Mouse (Mus musculus) cerebellum, adult 9-10 months (tissue): Measurements from ENCODE around the gene Ugt1a10.
"Not testable (repeated sequence)": the region's sequence is repeated elsewhere in the genome, so short reads cannot be mapped to it uniquely, and the experiment has no call there.

ENCODE experiments used
- DNase-seq: peaks from one replicate; pipeline ENCODE4 v3.0.0; 2022

Gene Ugt1a10

DNA sequence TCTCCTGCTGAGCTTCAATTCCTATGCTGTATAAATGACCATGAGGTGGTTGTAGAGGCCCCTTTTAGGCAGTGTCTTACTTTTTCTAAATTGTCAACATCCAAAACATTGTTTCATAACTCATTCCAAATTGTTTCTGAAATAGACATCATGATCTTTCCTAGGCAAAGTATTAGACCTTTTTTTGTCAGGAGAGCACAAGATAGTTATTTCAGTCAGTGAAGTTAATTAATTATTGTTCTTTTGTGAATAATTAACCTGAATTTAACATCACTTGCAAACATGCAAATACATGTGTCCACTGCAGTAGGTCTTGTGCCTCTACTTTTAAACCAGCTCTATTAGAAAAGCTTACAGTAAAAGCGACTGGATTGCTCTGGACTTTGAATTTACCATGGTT, at the start of gene Ugt1a10:
TSS of gene Ugt1a10 (plus strand) at position 301 of the 400 bp plus-strand sequence.
- DNase-seq, result no peak

DNA sequence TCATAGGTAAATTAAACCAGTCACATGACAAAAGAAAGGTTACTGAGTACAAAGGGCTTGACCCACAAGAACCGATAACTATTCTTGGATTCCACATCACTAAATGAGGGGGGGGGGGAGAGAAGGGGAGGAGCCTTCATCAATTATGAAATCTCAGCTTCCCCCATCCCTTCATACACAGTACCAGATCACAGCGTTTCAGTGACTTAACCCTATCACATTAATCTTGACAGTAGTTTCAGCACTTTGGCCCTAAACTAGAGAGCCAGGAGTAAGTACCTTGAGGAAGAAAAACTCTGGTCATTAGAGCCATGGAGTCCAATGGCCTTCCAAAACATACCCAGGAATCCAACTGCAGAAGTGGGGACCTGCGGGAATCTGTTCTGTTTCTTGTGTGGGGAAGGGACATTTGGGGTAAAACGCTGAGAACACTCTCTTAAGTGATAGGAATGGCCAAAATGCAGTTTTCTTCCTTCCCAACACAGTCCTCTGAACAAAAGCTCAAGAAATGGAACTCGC, 47.4 kb upstream of the Ugt1a10 start:
- DNase-seq, result no peak

DNA sequence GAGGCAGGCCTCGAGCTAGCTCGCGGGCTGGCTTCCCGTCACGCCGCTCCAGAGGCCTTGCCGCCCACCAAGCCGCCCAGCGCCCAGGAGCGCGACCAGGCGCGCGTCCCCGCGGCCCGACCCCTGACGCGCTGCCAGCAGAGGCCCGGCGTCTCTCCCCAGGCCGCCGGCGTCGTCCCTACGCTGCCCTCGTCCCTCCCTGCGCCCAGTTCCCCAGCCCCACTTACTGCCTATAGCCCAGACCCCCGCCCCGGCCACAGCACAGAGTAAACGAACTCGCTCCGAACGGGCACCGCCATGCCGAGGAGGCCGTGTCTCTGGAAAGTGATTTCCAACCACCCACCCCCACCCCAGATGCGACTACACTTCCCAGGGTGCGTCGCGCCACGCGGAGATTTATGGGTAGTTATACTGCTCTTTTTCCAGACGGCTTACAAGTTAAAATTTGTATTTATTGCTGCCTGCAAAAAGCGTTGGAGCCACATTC, 46.9 kb upstream of the Ugt1a10 start, which contains the start of gene Usp40:
TSS of gene Usp40 (minus strand) at position 341 of the 487 bp plus-strand sequence.
- peak; percentile 64 for DNase-seq

DNA sequence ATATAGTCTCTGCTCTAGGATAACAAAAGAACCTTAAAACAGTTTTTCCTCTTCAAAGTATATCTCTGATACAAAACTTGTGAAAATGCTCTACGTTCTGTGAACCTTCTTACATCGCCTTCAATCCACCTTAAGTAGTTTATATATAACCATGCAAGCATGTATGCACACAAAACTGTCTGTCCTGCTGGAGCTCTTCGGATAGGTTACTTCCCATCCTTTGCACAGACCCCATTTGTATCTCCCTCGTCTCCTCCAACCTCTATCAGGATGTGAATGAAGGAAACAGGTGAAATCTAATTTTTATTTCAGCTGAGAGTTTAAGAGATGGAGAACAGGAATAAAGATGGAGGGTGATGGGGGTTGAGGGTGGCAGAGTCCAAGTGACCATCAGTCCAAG, 46.5 kb upstream of the Ugt1a10 start:
- DNase-seq, result peak; percentile 5

GRCm38 (mm10) chr1:88009521-88009920, 45.7 kb upstream of the Ugt1a10 start:
- DNase-seq, result peak; percentile 9

DNA sequence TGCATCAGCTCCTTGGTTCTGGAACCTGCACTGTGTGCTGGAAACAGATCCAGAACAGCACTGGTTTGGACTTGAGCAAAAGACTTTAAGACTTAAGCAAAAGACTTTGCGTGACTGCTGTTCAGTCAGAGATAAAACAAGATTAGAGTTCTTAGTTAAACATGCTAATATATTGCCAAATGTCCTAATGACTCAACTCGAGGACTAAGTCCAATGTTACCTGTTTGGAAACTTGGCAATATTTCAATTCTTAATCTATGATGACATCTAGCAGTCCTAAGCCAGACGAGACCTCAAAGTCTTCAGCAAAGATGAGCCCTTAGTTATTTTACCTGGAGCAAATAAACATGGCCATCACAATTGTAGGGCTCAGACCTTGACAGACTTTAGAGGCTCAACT, 41.5 kb upstream of the Ugt1a10 start:
- no peak for DNase-seq

DNA sequence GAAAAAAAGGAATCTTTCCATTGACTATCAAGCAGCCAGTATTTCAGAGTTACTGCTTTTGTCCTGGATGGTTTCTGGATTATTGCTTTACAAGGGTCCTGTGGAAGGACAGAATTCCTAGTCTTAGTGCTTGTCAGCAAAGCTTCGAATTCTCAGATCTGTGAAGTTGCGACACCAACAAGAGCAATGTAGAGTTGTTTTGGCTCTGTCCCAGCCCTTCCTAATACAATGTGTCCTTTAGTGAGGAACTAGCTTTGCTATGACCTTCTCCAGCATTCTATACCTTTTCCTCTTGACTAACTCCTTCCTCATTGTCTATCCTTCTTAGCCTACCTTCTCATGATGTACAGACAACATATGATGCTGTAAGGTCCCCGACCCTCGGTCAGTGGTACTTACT, 41.0 kb upstream of the Ugt1a10 start:
- no peak for DNase-seq

- DNase-seq, result no peak
These were observed 40.5 kb upstream of the Ugt1a10 start for GRCm38 (mm10) chr1:88014671-88015070.

DNA sequence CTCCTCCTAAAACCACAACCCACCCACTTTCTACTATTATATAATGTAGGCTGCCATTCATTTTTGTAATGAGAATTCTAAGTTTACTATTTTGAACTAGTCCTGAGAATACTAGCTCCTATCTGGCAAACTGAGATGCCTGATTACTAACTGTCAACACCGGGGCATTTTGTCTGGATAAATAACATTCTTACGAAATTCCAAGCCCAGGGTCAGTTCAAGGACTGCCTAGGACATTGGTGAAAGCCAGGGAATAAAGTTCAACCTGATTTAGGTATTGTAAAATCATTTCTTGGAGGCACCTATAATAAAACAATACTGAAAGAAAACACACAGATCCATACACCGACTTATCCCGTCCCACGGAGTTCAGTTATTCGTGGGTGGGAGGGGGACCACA, 39.8 kb upstream of the Ugt1a10 start:
- DNase-seq, result no peak

- DNase-seq, result not testable (repeated sequence)
These were observed 29.9 kb upstream of the Ugt1a10 start for GRCm38 (mm10) chr1:88025244-88025643.

DNA sequence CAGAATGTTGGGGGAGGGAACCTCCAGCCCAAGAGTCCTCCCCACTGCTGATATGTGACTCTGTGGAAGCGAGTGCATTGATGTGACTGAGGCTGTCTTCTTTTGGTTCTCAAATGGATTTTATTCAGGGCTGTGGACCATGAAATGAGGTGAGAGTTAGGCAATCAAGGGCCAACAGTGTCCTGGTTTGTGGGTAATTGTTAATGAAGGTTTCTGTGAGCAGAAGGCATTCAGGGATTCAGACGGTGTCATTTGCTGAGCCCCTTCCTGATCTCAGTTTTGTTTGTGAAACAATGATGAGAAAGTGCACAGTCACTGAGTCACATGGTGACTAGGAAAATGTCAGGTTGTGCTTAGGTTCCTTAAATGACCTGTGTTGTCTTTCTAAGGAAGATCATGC, 12.1 kb upstream of the Ugt1a10 start:
- not testable (repeated sequence) for DNase-seq

DNA sequence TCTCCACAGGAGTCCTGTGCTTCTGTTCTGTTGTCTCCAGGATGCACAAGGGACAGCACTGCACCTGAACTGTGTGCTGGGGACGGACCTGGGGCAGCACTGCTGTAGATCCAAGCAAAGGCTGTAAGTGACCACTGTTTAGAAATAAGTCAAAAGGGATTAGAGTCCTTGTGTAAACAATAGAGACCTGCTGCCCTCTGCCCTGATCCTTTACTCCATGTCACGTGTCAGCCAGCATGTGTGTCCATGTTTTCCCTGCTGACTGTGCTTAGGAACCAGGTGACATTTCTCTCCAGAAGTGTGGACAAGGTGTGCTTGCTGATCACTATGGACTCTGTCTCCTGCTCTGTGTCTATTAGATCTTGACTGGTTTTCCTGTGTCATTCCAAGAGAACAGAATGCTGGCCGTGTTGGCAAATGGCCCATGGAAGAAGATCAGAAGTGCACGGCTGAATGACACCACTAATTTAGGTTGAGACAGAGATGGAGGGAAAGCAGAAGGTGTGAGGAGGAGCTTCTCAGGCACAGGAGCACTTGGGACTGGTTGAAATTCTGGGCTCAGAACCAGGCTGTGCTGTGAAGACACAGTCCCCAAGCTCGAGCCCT, 10.3 kb upstream of the Ugt1a10 start:
- peak; percentile 18 for DNase-seq

- DNase-seq, result not testable (repeated sequence)
These were observed 7.8 kb upstream of the Ugt1a10 start for GRCm38 (mm10) chr1:88047408-88047807.

DNA sequence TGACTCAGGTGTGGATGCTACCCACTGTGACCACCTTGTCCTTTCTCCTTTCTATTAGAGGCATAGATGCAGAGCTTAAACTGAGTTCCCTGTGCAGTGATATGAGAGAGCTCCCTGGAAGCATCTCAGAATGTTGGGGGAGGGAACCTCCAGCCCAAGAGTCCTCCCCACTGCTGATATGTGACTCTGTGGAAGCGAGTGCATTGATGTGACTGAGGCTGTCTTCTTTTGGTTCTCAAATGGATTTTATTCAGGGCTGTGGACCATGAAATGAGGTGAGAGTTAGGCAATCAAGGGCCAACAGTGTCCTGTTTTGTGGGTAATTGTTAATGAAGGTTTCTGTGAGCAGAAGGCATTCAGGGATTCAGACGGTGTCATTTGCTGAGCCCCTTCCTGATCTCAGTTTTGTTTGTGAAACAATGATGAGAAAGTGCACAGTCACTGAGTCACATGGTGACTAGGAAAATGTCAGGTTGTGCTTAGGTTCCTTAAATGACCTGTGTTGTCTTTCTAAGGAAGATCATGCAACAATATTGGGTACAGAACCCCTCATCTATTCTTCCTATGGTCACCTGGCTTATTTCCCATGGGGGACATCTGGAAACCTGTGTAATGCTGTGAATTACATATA, 11.4 kb downstream of the Ugt1a10 start:
- DNase-seq, result not testable (repeated sequence)

- DNase-seq, result no peak
These were observed 15.3 kb downstream of the Ugt1a10 start, which contains the start of gene Ugt1a9 for GRCm38 (mm10) chr1:88070495-88070894. Ugt1a9 (plus strand) TSS chr1:88070800.

GRCm38 (mm10) chr1:88070902-88071301, 15.7 kb downstream of the Ugt1a10 start:
- no peak for DNase-seq

DNA sequence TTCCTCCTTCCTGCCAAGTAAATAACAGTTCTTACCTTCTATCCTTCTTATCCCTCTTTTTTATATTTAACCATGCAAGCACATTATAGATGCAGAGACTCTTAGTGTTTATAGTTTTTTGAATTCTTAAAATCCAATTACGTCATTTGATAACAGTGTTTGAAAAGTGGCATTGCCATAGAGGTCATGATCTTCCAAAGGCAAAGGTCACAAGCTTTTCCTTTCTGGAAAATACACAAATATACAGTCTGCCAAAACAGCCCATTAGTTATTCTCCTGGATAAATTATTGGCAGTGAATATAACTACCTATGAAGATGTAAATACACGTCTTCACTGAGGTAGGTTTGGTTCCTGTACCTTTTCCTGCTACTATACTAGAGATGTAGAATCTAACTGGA, 19.3 kb downstream of the Ugt1a10 start:
- DNase-seq, result no peak

DNA sequence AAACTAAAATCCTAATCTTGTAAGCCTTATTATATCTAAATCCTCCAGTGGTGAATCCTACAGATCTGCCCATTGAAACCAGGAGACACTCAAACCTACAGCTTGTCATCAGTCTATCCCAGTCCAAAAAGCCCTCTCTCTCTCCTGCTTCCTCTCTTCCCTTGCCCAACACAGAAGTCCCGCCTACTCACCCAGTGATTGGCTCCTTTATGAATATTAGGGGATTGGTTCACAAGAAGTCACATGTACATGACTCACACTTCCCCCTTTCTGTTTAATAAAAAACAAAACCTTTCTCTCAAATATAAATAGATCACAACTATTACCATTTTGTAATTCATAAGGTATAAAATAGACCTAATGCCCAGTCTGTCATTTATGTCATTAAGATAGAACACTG, 21.9 kb downstream of the Ugt1a10 start:
- no peak for DNase-seq

- DNase-seq, result no peak
These were observed 26.5 kb downstream of the Ugt1a10 start for GRCm38 (mm10) chr1:88081670-88082069.

DNA sequence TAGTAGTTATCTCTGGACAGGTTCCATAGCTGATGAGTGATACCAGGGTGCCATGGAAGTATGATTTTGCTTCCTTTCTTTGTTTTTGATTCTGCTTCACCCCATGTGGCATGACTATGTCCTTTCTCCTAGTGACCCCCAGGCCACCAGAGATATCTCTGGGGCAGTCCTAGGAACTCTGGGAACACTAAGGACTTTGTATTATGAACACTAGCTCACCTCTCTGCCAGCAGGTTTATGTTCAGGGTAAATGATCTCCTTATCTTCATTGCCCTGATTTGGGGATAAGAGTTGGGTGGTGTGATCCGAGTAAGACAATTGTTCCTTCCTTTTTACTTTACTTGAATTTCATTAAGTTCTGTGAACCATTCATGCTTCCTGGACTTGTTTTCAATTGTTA, 30.9 kb downstream of the Ugt1a10 start:
- DNase-seq, result no peak

DNA sequence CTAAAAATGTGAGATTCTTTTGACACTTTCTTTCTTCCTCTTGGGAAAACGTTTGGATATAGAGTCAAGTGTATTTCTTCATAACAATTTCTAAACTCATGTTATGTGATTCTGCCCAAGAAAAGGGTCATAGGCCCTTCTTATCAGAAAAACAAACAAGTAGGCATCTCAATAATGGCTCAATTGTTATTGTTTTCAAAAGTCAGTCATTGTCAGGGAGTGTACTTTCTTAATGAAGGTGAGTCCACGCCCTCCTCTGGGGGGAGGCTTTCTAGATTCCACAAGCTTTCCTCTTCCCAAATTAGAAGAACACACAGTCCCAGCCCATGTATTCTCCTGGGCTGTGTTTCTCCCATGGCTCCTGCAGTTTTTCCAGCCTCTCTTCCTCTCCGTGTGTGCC, 32.3 kb downstream of the Ugt1a10 start, which contains the start of gene Ugt1a8:
TSS of gene Ugt1a8 (plus strand) at position 301 of the 400 bp plus-strand sequence.
- no peak for DNase-seq

DNA sequence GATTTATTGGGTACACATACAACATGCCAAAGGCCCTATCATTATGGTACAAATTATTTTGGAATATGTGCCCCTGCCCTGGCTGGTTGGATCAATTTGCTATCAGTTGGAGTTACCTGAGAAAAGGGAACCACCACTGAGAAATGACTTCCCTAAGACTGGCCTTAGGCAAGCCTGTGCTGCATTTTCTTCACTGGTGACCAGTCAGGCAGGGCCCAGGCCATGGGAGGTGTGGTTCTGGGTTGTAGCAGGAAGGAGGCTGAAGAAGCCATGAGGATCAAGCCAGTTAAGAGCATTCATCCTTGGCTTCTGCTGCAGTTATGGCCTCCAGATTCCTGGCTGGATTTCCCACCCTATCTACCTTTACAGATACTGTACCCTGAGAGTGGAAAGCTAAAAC, 37.2 kb downstream of the Ugt1a10 start:
- DNase-seq, result no peak

- DNase-seq, result not testable (repeated sequence)
These were observed 39.1 kb downstream of the Ugt1a10 start for GRCm38 (mm10) chr1:88094270-88094676.

GRCm38 (mm10) chr1:88094941-88095492, 39.8 kb downstream of the Ugt1a10 start, which contains the start of gene Ugt1a7c:
Ugt1a7c (plus strand) TSS chr1:88095062.
- DNase-seq, result no peak
